Mouse (Mus musculus) spleen, postnatal 4 days (tissue): ENCODE results near the gene Rassf2.

Experiments used
- DNase-seq, 2 experiments: peaks; one replicate each; pipeline ENCODE4 v3.0.0; 2022; ENCODE audit warnings: low spot score in 2 of 2

Rassf2 gene

DNA sequence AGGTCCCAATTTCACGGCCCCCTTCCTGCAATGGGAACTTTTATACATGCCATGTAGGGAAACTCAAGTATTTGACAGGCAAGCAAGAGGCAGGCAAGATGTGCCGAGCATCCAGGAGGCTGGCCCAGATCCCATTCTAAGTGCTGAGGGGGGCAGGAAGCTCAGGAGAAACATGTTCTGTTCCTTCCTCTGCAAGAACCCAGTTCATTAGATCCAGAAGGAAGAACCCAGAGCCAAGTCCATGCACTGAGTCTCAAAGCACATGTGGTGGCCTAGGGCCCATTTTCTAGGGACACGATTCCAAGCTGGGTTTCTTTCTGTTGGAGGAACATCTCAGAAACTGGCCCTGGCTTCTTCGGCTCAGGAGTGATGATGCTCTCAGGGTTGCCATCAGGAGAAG is 24.6 kb downstream of the Rassf2 start:
- DNase-seq, result no peak

GRCm38 (mm10) chr2:132004495-132005136 is 25.4 kb downstream of the Rassf2 start:
- DNase-seq, result peak; percentile 22 to 66

GRCm38 (mm10) chr2:132003916-132004315 is 26.1 kb downstream of the Rassf2 start:
- DNase-seq, result no peak

DNA sequence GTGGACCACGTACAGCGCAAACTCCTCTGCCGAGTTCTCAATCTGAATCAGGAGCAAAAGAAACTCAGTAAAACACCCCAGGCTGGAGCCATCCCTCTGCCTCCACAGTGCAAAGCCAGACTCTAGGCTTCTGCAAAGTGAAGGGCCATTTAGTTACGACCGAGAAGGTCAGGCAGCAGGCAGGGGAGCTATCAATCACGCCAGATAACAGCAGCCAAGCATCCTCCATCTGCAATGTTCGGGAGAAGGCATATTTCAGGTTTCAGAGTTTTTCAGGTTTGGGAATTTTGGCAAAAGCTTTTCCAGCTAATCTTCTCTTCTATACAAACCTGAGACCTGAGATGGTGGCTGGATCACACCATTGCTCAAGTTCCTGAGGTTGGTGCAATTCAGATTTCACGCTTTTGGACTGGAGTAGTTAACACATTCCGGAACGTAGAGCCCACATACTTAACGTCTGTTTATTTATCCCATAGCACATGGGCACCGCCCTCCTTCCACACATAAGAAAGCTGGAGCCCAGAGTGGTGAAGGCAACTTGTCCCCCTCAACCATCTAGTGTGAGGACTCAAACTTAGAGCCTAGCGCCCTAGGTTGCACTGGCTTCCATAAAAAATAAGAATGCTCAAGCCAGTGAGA is 28.2 kb downstream of the Rassf2 start:
- no peak for DNase-seq

DNA sequence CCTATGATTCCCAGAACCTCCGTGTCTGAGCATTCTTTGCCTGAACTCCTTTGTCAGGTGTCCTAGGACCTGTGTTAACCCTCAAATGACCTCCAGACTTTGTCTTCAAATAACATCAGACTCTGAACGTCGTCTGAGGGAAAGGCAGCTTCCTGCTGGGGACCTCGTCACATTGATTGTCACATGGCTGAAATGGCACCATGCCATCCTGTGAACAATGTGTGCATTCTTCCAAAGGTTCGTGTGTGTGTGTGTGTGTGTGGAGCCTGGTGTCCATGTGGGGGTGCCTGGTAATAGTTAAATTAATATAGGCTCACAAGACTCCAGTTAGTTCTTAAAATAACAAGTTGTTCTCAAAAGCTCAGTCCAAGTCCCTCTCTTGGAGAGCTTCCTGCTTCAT is 32.7 kb downstream of the Rassf2 start:
- no peak for DNase-seq

DNA sequence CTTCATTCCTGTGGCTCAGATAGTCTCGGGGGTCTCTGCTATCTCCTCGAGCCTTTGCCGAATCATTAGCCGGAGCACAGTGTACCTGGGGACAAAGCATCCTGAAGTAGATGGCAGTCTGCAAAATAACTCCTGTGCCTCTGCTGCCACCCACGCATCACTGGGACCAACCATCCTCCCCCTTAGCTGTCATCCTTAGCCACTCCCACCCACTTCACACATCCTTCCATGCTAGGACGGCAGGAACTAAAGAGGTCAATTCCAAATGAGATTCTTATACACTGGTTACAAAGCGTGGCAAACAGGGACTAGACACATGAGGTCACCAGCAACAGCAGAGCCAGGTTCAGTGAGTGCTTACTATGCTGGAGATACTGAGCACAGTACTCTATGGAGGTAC is 33.7 kb downstream of the Rassf2 start:
- no peak for DNase-seq

GRCm38 (mm10) chr2:131995742-131996141 is 34.3 kb downstream of the Rassf2 start:
- DNase-seq, result no peak

DNA sequence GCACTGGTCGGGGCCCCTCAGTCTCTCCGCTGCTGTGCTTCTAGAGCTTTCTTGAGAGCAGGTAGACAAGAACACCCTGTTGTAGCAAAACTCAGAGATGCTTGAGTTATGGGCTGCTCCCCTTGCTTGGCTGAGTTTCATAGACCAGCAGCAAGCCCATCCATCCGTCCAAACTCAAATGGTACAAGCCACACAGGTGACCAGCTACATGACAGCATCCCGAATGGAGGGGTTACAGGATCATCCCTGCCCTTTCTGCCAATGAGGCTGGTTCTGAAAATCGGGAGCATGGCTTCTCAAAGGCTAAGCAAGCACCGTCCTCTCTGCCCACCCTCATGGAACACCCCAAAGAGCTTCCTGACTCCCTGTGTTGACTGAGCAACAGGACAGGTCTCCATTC is 35.1 kb downstream of the Rassf2 start:
- DNase-seq, result no peak

DNA sequence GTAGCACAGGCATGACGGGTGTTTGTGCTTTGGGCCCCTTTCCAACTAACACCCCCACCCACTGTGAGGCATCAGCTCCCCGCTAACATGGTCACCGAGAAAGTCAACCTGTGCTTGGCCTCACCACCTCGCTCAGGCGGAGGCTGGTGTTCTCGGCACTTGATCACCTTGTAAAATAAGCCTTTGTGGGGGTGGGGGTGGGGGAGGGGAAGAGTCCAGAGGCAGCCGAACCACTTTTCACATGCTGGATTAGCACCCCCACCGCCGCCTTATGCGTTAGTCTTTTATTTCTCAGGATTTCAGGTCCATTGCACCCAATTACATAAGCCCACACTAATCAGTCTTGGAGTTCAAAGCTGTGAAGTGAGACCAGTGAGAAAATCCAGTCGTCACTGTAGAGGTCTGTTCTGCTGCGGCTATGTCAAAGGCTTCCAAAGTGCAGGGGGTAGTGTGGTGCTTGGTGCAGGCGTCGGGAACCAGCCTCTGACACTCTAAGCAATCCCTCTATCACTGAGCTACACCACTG is 36.4 kb downstream of the Rassf2 start:
- DNase-seq, result no peak

DNA sequence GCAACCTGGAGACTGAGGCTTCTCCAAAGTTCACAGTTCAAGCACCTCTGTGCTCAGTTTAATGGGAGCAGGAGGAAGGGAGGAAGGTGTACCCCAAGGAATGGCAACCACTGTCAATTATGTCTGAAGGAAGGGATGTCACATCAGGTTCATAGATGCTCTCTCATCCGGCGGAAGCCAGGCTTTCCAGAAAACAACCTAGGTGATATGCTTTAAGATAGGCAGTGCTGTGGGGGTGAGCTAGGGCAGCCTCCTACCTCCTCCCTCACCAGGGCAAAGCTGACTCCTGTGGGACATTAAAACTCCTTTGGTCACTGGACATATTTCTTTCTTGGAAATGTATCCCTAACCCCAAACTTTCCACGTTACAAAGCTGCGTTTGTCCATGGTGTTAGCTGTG is 36.9 kb downstream of the Rassf2 start:
- no peak for DNase-seq

GRCm38 (mm10) chr2:131992487-131992886 is 37.6 kb downstream of the Rassf2 start:
- no peak for DNase-seq

- DNase-seq, result peak; percentile 6 to 37
Observed at GRCm38 (mm10) chr2:131988550-131988949, 41.5 kb downstream of the Rassf2 start.

GRCm38 (mm10) chr2:131987950-131988349 is 42.1 kb downstream of the Rassf2 start:
- peak; percentile 5 to 20 for DNase-seq

DNA sequence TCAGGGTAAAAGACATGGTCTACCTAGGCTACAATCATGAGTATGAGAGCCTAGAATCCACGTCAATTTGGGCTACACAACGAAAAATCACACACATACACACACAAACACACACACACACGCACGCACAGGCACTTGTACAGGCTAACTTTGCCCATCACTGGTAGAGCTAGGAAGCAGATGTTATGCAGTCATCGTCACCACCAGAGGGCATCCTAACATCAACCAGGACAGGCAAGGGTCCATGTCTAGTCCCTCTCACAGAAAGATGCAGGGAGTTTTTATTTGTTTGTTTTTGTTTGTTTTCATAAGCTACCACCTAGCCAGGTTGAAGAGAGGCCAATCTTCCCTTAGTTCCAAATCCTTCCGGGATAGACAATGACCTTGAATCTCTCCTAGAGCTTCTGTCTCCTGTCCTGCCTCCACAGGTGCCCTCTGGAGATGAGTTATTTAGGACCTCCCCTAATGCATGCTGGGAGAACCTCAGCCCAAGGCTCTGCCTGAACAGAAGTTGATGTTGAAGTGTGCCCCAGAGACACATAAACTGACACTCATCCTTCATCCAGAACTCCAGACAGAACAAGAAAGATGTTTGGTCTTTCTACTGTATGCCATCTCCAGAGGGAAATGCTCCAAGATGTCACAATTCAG is 47.4 kb downstream of the Rassf2 start:
- peak; percentile 38 to 73 for DNase-seq

- DNase-seq, result peak; percentile 11 to 58
Observed at GRCm38 (mm10) chr2:131980866-131981265, 49.2 kb downstream of the Rassf2 start.

DNA sequence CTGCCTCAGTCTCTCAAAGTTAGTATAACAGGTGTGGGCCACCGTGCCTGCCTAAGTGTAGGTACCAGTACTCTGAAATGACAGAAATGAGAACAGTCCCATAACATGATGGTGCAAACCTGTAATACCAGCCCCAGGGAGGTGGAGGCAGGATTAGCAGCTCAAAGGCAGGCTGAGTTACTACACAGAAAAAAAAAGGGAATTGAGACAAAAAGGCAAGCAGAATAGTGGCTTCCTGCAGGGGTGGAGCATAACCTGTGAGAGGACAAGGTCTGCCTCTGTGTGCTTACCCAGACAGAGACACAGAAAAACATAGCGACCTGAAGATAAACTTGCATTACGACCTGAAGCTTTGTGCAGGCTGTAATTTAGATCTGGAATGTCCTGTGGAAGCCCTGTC is 53.4 kb downstream of the Rassf2 start:
- peak in 1 of 2 experiments; percentile 7 for DNase-seq

GRCm38 (mm10) chr2:131971098-131971497 is 59.0 kb downstream of the Rassf2 start:
- DNase-seq, result no peak

DNA sequence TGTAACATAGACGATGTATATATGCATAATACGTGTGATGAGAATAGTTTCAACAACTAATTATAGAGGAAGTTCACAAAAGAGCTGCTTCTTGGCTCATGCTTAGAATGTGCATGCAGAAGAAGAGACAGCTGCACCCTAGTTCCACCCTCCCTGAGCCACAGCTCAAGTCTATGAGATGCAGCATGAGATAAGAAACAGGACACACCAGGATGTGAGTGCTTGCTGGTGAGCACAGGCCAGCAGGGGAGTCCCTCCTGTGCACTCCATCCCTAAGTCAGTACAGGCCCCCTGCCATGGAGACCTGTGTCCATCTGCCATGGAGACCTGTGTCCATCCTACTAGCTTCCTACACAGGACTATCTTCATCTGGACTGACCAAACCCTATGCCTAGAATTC is 59.5 kb downstream of the Rassf2 start:
- DNase-seq, result peak; percentile 5 to 29

- peak; percentile 7 to 51 for DNase-seq
Observed at GRCm38 (mm10) chr2:131961671-131962070, 68.4 kb downstream of the Rassf2 start.

- DNase-seq, result peak; percentile 11 to 52
Observed at GRCm38 (mm10) chr2:131957731-131958222, 72.3 kb downstream of the Rassf2 start.

- DNase-seq, result peak; percentile 7 to 51
Observed at GRCm38 (mm10) chr2:131956336-131957256, 73.5 kb downstream of the Rassf2 start.

- peak; percentile 23 to 67 for DNase-seq
Observed at GRCm38 (mm10) chr2:131955264-131955663, 74.8 kb downstream of the Rassf2 start.
